Mouse (Mus musculus) intestine, embryonic 15.5 days (tissue): ENCODE data around the gene Stmnd1. TPM values are rescaled to one million over a fixed set of nuclear protein-coding genes. Genes with fewer than 3 reads are reported as not detected.
"Not testable (repeated sequence)": the region's sequence is repeated elsewhere in the genome, so short reads cannot be mapped to it uniquely, and the experiment has no call there.

Experiments
- ATAC-seq: fragments of 200-750 bp; cut with Nextera tagmentation; 2 replicates; pipeline ENCODE4 v1.8.0; 2017; ENCODE audit warnings: moderate TSS enrichment, moderate library complexity
- H3K27ac ChIP-seq: fragments of 300-500 bp; sonication (generic); 2 replicates; pipeline ENCODE4 v1.5.1; 2015; ENCODE audit warnings: mild to moderate bottlenecking, inconsistent platforms
- H3K27me3 ChIP-seq: fragments of 300-500 bp; sonication (generic); replicated peaks from 2 replicates; pipeline ENCODE4 v1.6.1; 2015; ENCODE audit warnings: inconsistent platforms
- H3K36me3 ChIP-seq: fragments of 300-500 bp; sonication (generic); 2 replicates; pipeline ENCODE4 v1.6.1; 2015; ENCODE audit warnings: inconsistent platforms
- H3K4me1 ChIP-seq: fragments of 300-500 bp; sonication (generic); replicated peaks from 2 replicates; pipeline ENCODE4 v1.6.1; 2015; ENCODE audit warnings: inconsistent platforms
- H3K4me2 ChIP-seq: fragments of 300-500 bp; sonication (generic); replicated peaks from 2 replicates; pipeline ENCODE4 v1.6.1; 2015; ENCODE audit warnings: mild to moderate bottlenecking, inconsistent platforms
- H3K4me3 ChIP-seq: fragments of 300-500 bp; sonication (generic); replicated peaks from 2 replicates; pipeline ENCODE4 v1.5.1; 2015; ENCODE audit warnings: inconsistent platforms
- H3K9ac ChIP-seq: fragments of 300-500 bp; sonication (generic); 2 replicates; pipeline ENCODE4 v1.6.1; 2015; ENCODE audit warnings: inconsistent platforms
- H3K9me3 ChIP-seq: fragments of 300-500 bp; sonication (generic); 2 replicates; pipeline ENCODE4 v1.6.1; 2016; ENCODE audit warnings: inconsistent platforms
- WGBS: fragments of 180-500 bp; shearing (Covaris S2); methylation state at CpG from one replicate; pipeline ENCODE4 v1.1.7; 2015; 5-methylcytosine and 5-hydroxymethylcytosine counted together
- polyA plus RNA-seq: library from polyadenylated mRNA; unstranded; fragments of >200 nt; fragmentation: Nextera tagmentation; extraction: Ambion mirVana; gene quantifications from 2 replicates; pipeline ENCODE4 v1.2.1, GENCODE M21; 2015

Gene Stmnd1
- polyA plus RNA-seq, 1 experiment from 2014 or later, result not detected

GRCm38 (mm10) chr13:46310790-46311189 lies 37.3 kb downstream of the Stmnd1 start:
- Histone ChIP-seq H3K9ac (no peak overlapping the region), H3K4me2 (no peak overlapping the region), H3K4me1 (no peaks in the 10 kb centered on the region), H3K4me3 (no peak overlapping the region), H3K9me3 (no peaks in the 10 kb centered on the region), H3K27me3 (no peaks in the 10 kb centered on the region), H3K27ac (no peak overlapping the region), H3K36me3 (no peaks in the 10 kb centered on the region)
- 43% methylated on average over 10 of the region's 10 CpGs for WGBS
- ATAC-seq, result no peak

- Histone ChIP-seq H3K27me3 (no peaks in the 10 kb centered on the region), H3K4me3 (no peak overlapping the region), H3K4me1 (no peaks in the 10 kb centered on the region), H3K27ac (no peak overlapping the region), H3K4me2 (no peak overlapping the region), H3K9ac (no peak overlapping the region), H3K9me3 (no peaks in the 10 kb centered on the region), H3K36me3 (no peaks in the 10 kb centered on the region)
- ATAC-seq, result no peak
- WGBS, result 66% methylated on average over 5 of the region's 5 CpGs
Observed at GRCm38 (mm10) chr13:46313176-46313575, 39.7 kb downstream of the Stmnd1 start.

GRCm38 (mm10) chr13:46315165-46315564 lies 41.6 kb downstream of the Stmnd1 start:
- no peak overlapping the region for H3K27ac ChIP-seq
- no peak for ATAC-seq
- 84% methylated on average over 7 of the region's 7 CpGs for WGBS

GRCm38 (mm10) chr13:46326351-46326985 lies 52.9 kb downstream of the Stmnd1 start:
- no peak overlapping the region for H3K4me3 ChIP-seq
- no peak overlapping the region for H3K27ac ChIP-seq
- H3K36me3 ChIP-seq, result no peaks in the 10 kb centered on the region
- no peaks in the 10 kb centered on the region for H3K9me3 ChIP-seq
- ATAC-seq, result no peak
- H3K4me1 ChIP-seq, result no peaks in the 10 kb centered on the region
- H3K27me3 ChIP-seq, result no peaks in the 10 kb centered on the region
- H3K4me2 ChIP-seq, result no peak overlapping the region
- H3K9ac ChIP-seq, result no peak overlapping the region
- WGBS, result 75% methylated on average over 4 of the region's 4 CpGs

More at GRCm38 (mm10) chr13:46315165-46315564, 41.6 kb downstream of the Stmnd1 start:
- no peaks in the 10 kb centered on the region for H3K9me3 ChIP-seq
- H3K36me3 ChIP-seq, result no peaks in the 10 kb centered on the region
- H3K9ac ChIP-seq, result no peak overlapping the region
- no peak overlapping the region for H3K4me2 ChIP-seq
- no peak overlapping the region for H3K4me3 ChIP-seq
- no peaks in the 10 kb centered on the region for H3K27me3 ChIP-seq
- H3K4me1 ChIP-seq, result no peaks in the 10 kb centered on the region

- Histone ChIP-seq H3K9me3 (no peaks in the 10 kb centered on the region), H3K27me3 (no peaks in the 10 kb centered on the region), H3K4me3 (no peak overlapping the region), H3K27ac (no peak overlapping the region), H3K9ac (no peak overlapping the region), H3K4me1 (no peaks in the 10 kb centered on the region), H3K36me3 (no peaks in the 10 kb centered on the region), H3K4me2 (no peak overlapping the region)
- ATAC-seq, result no peak
- 58% methylated on average over 6 of the region's 6 CpGs for WGBS
Observed at GRCm38 (mm10) chr13:46335020-46335419, 61.5 kb downstream of the Stmnd1 start.

- ATAC-seq, H3K4me3 ChIP-seq, H3K36me3 ChIP-seq, H3K4me1 ChIP-seq, H3K27me3 ChIP-seq, H3K27ac ChIP-seq, H3K4me2 ChIP-seq, H3K9me3 ChIP-seq, H3K9ac ChIP-seq: not testable (repeated sequence)
- 77% methylated on average over 1 of the region's 1 CpGs for WGBS
Observed at GRCm38 (mm10) chr13:46336281-46336680, 62.8 kb downstream of the Stmnd1 start.

- Histone ChIP-seq H3K9ac (no peak overlapping the region), H3K9me3 (no peaks in the 10 kb centered on the region), H3K4me3 (no peak overlapping the region), H3K27me3 (no peaks in the 10 kb centered on the region), H3K4me1 (no peaks in the 10 kb centered on the region), H3K4me2 (no peak overlapping the region), H3K27ac (no peak overlapping the region), H3K36me3 (no peaks in the 10 kb centered on the region)
- no peak for ATAC-seq
- WGBS, result 76% methylated on average over 2 of the region's 2 CpGs
Observed at GRCm38 (mm10) chr13:46337791-46338190, 64.3 kb downstream of the Stmnd1 start.

GRCm38 (mm10) chr13:46339954-46340353 lies 66.4 kb downstream of the Stmnd1 start:
- Histone ChIP-seq H3K9me3 (no peaks in the 10 kb centered on the region), H3K4me1 (no peaks in the 10 kb centered on the region), H3K9ac (no peak overlapping the region), H3K4me3 (no peak overlapping the region), H3K36me3 (no peaks in the 10 kb centered on the region), H3K27ac (no peak overlapping the region), H3K27me3 (no peaks in the 10 kb centered on the region), H3K4me2 (no peak overlapping the region)
- 34% methylated on average over 4 of the region's 4 CpGs for WGBS
- no peak for ATAC-seq

- Histone ChIP-seq H3K27me3 (no peaks in the 10 kb centered on the region), H3K4me1 (no peaks in the 10 kb centered on the region), H3K4me2 (no peak overlapping the region), H3K9me3 (no peaks in the 10 kb centered on the region), H3K4me3 (no peak overlapping the region), H3K27ac (no peak overlapping the region), H3K9ac (no peak overlapping the region), H3K36me3 (no peaks in the 10 kb centered on the region)
- 92% methylated on average over 8 of the region's 8 CpGs for WGBS
- no peak for ATAC-seq
Observed at GRCm38 (mm10) chr13:46340583-46340982, 67.1 kb downstream of the Stmnd1 start.

GRCm38 (mm10) chr13:46341419-46341818 lies 67.9 kb downstream of the Stmnd1 start:
- Histone ChIP-seq H3K4me1 (no peaks in the 10 kb centered on the region), H3K36me3 (no peaks in the 10 kb centered on the region), H3K9ac (no peak overlapping the region), H3K4me3 (no peak overlapping the region), H3K27me3 (no peaks in the 10 kb centered on the region), H3K4me2 (no peak overlapping the region), H3K27ac (no peak overlapping the region), H3K9me3 (no peaks in the 10 kb centered on the region)
- ATAC-seq, result no peak
- WGBS, result 76% methylated on average over 5 of the region's 5 CpGs

GRCm38 (mm10) chr13:46343226-46343625 lies 69.7 kb downstream of the Stmnd1 start:
- no peak overlapping the region for H3K9ac ChIP-seq

GRCm38 (mm10) chr13:46346830-46347512 lies 73.5 kb downstream of the Stmnd1 start:
- Histone ChIP-seq H3K4me3 (no peak overlapping the region), H3K4me2 (no peak overlapping the region), H3K36me3 (no peaks in the 10 kb centered on the region), H3K4me1 (no peaks in the 10 kb centered on the region), H3K27ac (no peak overlapping the region), H3K27me3 (no peaks in the 10 kb centered on the region), H3K9ac (no peak overlapping the region), H3K9me3 (no peaks in the 10 kb centered on the region)
- 82% methylated on average over 10 of the region's 10 CpGs for WGBS
- no peak for ATAC-seq

More at GRCm38 (mm10) chr13:46343226-46343625, 69.7 kb downstream of the Stmnd1 start:
- Histone ChIP-seq H3K4me1 (no peaks in the 10 kb centered on the region), H3K27me3 (no peaks in the 10 kb centered on the region), H3K36me3 (no peaks in the 10 kb centered on the region), H3K4me2 (no peak overlapping the region), H3K27ac (no peak overlapping the region), H3K9me3 (no peaks in the 10 kb centered on the region), H3K4me3 (no peak overlapping the region)
- no peak for ATAC-seq
- 49% methylated on average over 7 of the region's 7 CpGs for WGBS

- Histone ChIP-seq H3K9me3 (no peaks in the 10 kb centered on the region), H3K4me3 (no peak overlapping the region), H3K36me3 (no peaks in the 10 kb centered on the region), H3K9ac (no peak overlapping the region), H3K4me1 (no peaks in the 10 kb centered on the region), H3K4me2 (no peak overlapping the region), H3K27ac (no peak overlapping the region; the same call in 1 of the 2 replicates), H3K27me3 (no peaks in the 10 kb centered on the region)
- no peak for ATAC-seq
- 79% methylated on average over 3 of the region's 3 CpGs for WGBS
Observed at GRCm38 (mm10) chr13:46349664-46350063, 76.1 kb downstream of the Stmnd1 start.
